Mouse (Mus musculus): ENCODE results near the gene Ntmt1. TPM values are rescaled to one million over a fixed set of nuclear protein-coding genes. Genes with fewer than 3 reads are reported as not detected.

The Ntmt1 gene
- total RNA-seq (2021) = 10 to 100 TPM; 35.0 to 37.2 TPM

GRCm38 (mm10) chr2:30807648-30808295 lies at the start of gene Ntmt1:
Gene Ntmt1 (plus strand): TSS chr2:30807826.
- peak; percentile 97 to 99 for DNase-seq (ENCODE audit: low spot score in 2 of 2)
- intact Hi-C loops (cut with DNase I) = loop anchor here (5.0 kb wide), 1 partner anchor 215 kb away; no protein-coding TSS in a partner anchor

GRCm38 (mm10) chr2:30758341-30759087 lies 49.1 kb upstream of the Ntmt1 start:
- peak; percentile 47 to 62 for DNase-seq (ENCODE audit: low spot score in 2 of 2)
- intact Hi-C loops (cut with DNase I) = no loop called here

DNA sequence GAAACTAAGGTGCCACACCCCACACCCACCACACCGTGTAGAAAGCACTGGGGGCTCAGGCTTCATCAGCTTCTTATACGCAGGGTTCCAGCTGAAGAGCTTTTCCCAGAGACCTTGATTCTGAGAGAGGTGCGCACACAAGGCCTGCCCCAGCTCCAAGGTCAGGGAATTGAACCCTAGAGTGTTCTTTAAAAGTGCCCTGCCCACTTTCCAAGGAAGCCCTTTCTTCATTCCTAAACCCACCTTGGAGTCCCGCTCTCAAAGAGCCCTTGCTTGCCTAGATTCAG lies 48.6 kb upstream of the Ntmt1 start:
- intact Hi-C loops (cut with DNase I) = no loop called here
- DNase-seq (ENCODE audit: low spot score in 2 of 2) = no peak

DNA sequence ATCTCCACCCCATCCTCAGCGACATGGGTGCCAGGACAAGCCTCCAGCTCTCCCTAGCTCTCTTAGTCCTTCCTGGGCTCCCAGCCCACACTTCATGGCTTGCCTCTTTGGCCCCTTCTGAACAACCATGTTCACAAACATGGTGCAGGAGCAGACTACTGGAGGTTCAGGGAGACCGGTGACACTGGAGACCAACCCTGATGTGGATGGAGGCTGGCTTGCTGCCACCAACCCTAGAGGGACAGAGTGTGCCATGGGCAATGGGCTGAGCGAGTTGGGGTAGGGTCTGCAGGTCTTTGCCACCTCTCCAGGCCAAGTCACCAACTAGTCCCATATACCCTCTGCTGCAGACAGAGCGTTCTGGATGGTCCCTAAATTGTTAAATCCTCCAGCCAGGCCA lies 48.2 kb upstream of the Ntmt1 start:
- intact Hi-C loops (cut with DNase I) = no loop called here
- no peak for DNase-seq (ENCODE audit: low spot score in 2 of 2)

- intact Hi-C loops (cut with DNase I) = no loop called here
- DNase-seq (ENCODE audit: low spot score in 2 of 2) = no peak
These were observed 47.6 kb upstream of the Ntmt1 start for GRCm38 (mm10) chr2:30759858-30760547.

DNA sequence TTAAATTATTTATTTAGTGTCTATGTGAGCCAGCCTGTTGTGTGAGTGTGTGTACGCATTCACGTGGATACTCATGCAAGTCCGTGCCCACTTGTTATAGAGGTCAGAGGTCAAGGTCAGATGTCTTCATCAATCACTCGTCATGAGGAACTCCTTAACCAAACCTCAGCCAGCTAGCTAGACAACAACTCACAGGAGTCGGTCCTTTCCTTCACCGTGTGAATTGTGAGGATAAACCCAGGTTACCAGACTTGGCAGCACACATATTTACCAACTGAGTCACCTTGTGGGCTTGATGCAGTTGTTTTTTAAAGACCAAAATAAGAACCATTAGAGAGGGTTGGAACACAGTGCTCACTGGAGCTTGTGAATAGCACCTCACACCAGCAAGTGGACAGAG lies 46.9 kb upstream of the Ntmt1 start:
- intact Hi-C loops (cut with DNase I) = no loop called here
- DNase-seq (ENCODE audit: low spot score in 2 of 2) = no peak

GRCm38 (mm10) chr2:30766446-30766845 lies 41.2 kb upstream of the Ntmt1 start:
- no peak for DNase-seq (ENCODE audit: low spot score in 2 of 2)
- intact Hi-C loops (cut with DNase I) = no loop called here

DNA sequence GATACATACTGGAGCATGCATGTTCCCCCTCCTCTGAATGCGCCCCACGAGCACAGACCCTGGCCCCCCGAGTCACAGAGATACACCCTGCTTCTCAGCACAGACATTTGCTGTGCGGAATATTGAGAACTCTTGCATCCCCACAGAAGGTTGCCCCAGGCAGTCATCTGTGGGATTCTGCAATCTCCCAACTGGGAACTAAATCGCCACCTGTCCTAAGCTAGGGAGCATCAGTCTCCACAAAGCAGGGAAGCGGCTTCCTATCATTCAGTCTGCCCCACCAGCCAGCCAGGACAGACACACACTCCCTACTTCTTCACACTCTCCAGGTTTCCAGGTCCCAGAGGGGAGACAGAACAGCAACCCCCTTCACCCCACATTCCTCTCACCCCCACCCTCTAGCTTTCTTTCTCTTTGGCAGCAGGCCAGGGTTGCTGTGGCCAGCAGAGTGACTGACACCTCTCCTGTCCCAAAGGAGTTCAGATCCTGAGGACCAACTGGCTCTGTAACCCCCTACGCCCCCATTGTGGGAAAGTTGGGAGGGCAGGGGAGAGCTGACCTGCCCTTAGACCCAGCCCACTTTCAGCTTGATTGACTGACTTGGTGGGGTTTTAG lies 39.9 kb upstream of the Ntmt1 start:
- intact Hi-C loops (cut with DNase I) = no loop called here
- no peak for DNase-seq (ENCODE audit: low spot score in 2 of 2)

DNA sequence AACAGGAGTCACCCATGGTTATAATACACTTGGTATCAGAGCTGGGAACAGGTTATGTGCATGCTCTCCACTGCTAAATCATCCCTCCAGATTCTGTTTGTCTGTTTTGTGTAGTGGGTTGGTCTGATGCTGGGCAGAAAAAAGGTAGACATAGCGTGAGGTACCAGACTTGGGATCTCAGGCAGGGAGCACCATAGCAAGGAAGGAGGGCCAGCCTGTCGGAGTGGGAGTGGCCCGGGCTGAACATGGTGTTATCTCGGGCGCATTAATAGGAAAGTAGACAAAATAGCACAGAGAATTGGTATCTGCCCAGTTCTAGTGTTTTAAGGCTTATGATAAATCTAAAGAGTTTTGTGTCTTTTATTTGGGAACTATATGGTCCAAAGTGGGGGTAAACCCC lies 39.1 kb upstream of the Ntmt1 start:
- intact Hi-C loops (cut with DNase I) = no loop called here
- no peak for DNase-seq (ENCODE audit: low spot score in 2 of 2)

GRCm38 (mm10) chr2:30769187-30769586 lies 38.4 kb upstream of the Ntmt1 start:
- DNase-seq (ENCODE audit: low spot score in 2 of 2) = no peak
- intact Hi-C loops (cut with DNase I) = no loop called here

DNA sequence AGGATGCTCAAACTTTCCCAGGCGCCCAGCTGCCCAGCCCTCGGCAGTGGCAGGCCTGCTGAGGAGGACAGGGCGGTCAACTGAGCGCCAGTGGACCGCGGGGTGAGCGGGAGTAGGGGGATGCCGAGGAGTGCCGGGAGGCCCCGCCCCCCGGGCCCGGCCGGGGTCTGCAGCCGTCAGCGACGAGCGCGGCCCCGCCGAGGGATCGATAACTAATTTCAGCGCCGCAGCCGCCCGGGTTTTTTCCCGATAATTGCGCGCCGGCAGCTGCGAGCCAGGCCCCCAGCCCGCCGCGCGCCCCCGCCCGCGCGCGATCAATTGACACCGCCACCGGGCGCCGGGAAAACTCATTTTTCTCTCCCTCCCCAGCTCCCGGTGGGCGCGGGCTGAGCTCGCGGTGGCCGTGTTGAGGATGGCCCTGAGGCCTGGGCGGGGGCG lies 36.2 kb upstream of the Ntmt1 start:
- no peak for DNase-seq (ENCODE audit: low spot score in 2 of 2)
- intact Hi-C loops (cut with DNase I) = no loop called here

- peak; percentile 78 to 89 for DNase-seq (ENCODE audit: low spot score in 2 of 2)
- intact Hi-C loops (cut with DNase I) = loop anchor here (2.0 kb wide), 1 partner anchor 53 kb away; no protein-coding TSS in a partner anchor
These were observed 35.7 kb upstream of the Ntmt1 start for GRCm38 (mm10) chr2:30771806-30772460.

- intact Hi-C loops (cut with DNase I) = loop anchor here (2.0 kb wide), 1 partner anchor 54 kb away; no protein-coding TSS in a partner anchor
- DNase-seq (ENCODE audit: low spot score in 2 of 2) = peak in 1 of 2 experiments; percentile 47
These were observed 34.9 kb upstream of the Ntmt1 start for GRCm38 (mm10) chr2:30772581-30773312.

GRCm38 (mm10) chr2:30773313-30774005 lies 34.2 kb upstream of the Ntmt1 start:
- intact Hi-C loops (cut with DNase I) = loop anchor here (2.0 kb wide), 1 partner anchor 55 kb away; no protein-coding TSS in a partner anchor
- DNase-seq (ENCODE audit: low spot score in 2 of 2) = no peak

DNA sequence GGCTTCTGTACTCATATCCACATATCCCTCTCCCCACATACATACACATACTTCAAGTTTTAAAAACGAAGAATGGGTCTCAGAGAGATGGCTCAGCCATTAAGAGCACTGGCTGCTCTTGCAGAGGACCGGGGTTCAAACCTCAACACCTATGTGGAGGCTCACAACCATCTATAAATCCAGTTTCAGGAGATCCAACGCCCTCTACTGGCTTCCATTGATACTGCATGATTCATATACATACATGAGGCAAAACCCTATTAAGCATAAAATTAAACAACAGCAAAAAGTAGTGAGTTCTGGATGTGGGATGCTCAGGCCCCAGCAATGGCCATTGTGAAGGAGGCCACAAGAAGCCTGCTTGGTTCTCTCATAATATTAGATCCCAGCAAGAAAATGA lies 31.7 kb upstream of the Ntmt1 start:
- intact Hi-C loops (cut with DNase I) = no loop called here

DNA sequence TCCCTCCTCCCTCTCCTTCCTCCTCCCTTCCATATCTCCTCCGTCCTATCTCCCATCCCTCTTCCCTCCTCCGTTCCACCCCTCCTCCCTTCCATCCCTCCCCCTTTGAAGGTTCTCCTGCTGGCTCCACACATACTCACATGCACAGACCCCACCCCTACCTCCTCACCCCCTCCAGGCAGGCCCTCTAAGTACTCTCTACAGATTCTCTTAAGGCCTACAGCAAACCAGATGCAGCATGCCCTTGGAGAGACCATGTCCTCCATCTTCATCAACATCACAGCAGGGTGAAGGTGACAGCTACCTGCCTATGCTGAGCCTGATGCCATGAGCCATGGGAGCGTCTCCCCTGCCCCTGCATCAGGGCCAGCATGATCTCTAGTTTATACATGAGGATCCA lies 30.4 kb upstream of the Ntmt1 start:
- intact Hi-C loops (cut with DNase I) = no loop called here
- DNase-seq (ENCODE audit: low spot score in 2 of 2) = no peak

More for the DNA sequence above, 31.7 kb upstream of the Ntmt1 start:
- no peak for DNase-seq (ENCODE audit: low spot score in 2 of 2)

DNA sequence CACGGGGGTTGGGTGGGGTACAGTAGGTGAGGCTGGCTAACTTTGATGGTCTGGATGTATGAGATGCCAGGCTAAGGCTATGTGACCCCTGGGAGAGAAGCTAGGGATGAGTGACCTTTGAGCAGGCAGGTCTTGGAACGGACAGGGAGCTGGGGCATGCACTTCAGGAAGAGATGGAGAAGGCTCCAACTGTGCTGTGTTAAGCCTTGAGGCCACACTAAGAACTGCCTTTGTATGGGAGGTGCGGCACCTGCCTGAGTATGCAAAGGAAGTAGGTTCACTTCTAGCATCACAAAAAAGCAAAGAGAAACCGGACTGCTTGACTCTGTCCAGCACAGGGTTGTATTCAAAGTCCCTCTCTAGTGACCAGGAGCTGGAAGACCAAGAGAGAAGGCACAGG lies 29.4 kb upstream of the Ntmt1 start:
- intact Hi-C loops (cut with DNase I) = no loop called here
- no peak for DNase-seq (ENCODE audit: low spot score in 2 of 2)

DNA sequence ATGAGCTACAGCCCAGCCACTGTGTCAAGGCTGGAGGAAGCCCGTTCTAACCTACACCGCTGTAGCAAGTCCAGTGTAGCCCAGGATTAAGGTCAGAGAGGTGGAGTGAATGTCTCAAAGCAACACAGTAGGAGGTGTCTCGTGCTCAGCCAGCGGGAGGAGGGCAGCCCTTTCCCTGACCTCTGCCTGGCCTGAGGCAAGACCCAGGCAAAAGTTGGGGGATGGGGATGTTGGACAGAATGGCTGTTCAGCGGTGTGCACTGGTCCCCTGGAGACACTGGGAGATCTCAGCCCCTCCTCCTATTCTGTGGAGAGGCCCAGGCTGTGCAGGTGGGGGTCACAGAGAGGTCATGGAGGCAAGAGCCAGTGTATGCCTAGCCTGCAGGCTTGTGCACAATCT lies 28.4 kb upstream of the Ntmt1 start:
- no peak for DNase-seq (ENCODE audit: low spot score in 2 of 2)
- intact Hi-C loops (cut with DNase I) = no loop called here

Data from left cerebral cortex, postnatal 25 days (tissue).